Mouse (Mus musculus): ENCODE results near the gene Gm14124. TPM values are rescaled to one million over a fixed set of nuclear protein-coding genes. Genes with fewer than 3 reads are reported as not detected.

Gene Gm14124
- not detected for polyA plus RNA-seq (2014; fragmentation: Illumina TruSeq; extraction: RNeasy Lipid Tissue Mini Kit (QIAGEN cat#74804); ENCODE audit: low replicate concordance)

DNA sequence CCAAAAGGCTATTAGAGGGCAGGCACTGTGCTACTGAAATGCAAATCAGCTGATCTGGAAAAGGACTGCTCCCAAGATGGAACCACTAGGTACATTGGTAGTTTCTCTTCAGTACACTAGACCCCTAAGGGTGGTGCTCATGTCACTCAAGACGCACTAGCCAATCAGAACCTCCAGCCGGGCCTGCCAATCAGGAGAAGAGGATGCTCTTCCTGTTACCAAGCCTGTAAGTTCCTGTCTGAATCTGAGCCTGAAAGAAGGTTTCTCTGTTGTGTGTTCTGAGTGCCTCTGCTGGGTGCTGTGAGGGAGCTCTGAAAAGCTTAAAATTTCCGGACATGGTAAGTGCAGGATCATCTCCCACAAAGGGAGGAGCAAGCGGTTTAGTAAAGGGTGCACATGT lies at the start of gene Gm14124:
TSS of gene Gm14124 (plus strand) at position 227 of the 400 bp plus-strand sequence.

GRCm38 (mm10) chr2:150217600-150218362 lies 39.5 kb upstream of the Gm14124 start, which contains the start of gene Zfp937:
Zfp937 (plus strand) TSS chr2:150218073.

GRCm38 (mm10) chr2:150255491-150255890 lies 1.8 kb upstream of the Gm14124 start, which contains the start of gene Gm21994:
Gm21994 (minus strand) TSS chr2:150255591.

Other genes starting within 250 kb of the Gm14124 start
- gene Zfp120, start 120.8 kb upstream of the Gm14124 start, polyA plus RNA-seq (2014; fragmentation: Illumina TruSeq; extraction: RNeasy Lipid Tissue Mini Kit (QIAGEN cat#74804); ENCODE audit: low replicate concordance), result 57.8 TPM
- not detected for gene Gm10770, start 77.8 kb upstream of the Gm14124 start, polyA plus RNA-seq (2014; fragmentation: Illumina TruSeq; extraction: RNeasy Lipid Tissue Mini Kit (QIAGEN cat#74804); ENCODE audit: low replicate concordance)
- gene Gm14139, start 75.8 kb upstream of the Gm14124 start, polyA plus RNA-seq (2014; fragmentation: Illumina TruSeq; extraction: RNeasy Lipid Tissue Mini Kit (QIAGEN cat#74804); ENCODE audit: low replicate concordance), result not detected
- 45.8 TPM for gene Zfp937, start 39.4 kb upstream of the Gm14124 start, polyA plus RNA-seq (2014; fragmentation: Illumina TruSeq; extraction: RNeasy Lipid Tissue Mini Kit (QIAGEN cat#74804); ENCODE audit: low replicate concordance)
- gene Gm21994, start 1.9 kb upstream of the Gm14124 start, polyA plus RNA-seq (2014; fragmentation: Illumina TruSeq; extraction: RNeasy Lipid Tissue Mini Kit (QIAGEN cat#74804); ENCODE audit: low replicate concordance), result 23.4 TPM
- 3.2 TPM for gene Gm10130, start 66.2 kb downstream of the Gm14124 start, polyA plus RNA-seq (2014; fragmentation: Illumina TruSeq; extraction: RNeasy Lipid Tissue Mini Kit (QIAGEN cat#74804); ENCODE audit: low replicate concordance)
- gene 3300002I08Rik, start 105.2 kb downstream of the Gm14124 start, polyA plus RNA-seq (2014; fragmentation: Illumina TruSeq; extraction: RNeasy Lipid Tissue Mini Kit (QIAGEN cat#74804); ENCODE audit: low replicate concordance), result 22.3 TPM
- gene Zfp442, start 194.0 kb downstream of the Gm14124 start, polyA plus RNA-seq (2014; fragmentation: Illumina TruSeq; extraction: RNeasy Lipid Tissue Mini Kit (QIAGEN cat#74804); ENCODE audit: low replicate concordance), result 53.3 TPM
- gene Zfp345, start 227.6 kb downstream of the Gm14124 start, polyA plus RNA-seq (2014; fragmentation: Illumina TruSeq; extraction: RNeasy Lipid Tissue Mini Kit (QIAGEN cat#74804); ENCODE audit: low replicate concordance), result not detected

Measured in small intestine, adult 10 weeks (tissue).